Mouse (Mus musculus): ENCODE data around the gene Spo11.

GRCm38 (mm10) chr2:173010220-173010717 lies 32.8 kb downstream of the Spo11 start:
- TF ChIP-seq CTCF (IDR thresholded peaks at IDR 0.05; ENCODE audit: low read depth, low read length) (no peak), POLR2A (IDR thresholded peaks at IDR 0.05; ENCODE audit: extremely low read depth, insufficient read depth, low read length) (no peak)
